Mouse (Mus musculus) stomach, embryonic 14.5 days (tissue): ENCODE data around the gene Fam76b. TPM values are rescaled to one million over a fixed set of nuclear protein-coding genes. Genes with fewer than 3 reads are reported as not detected.

Experiments
- ATAC-seq: fragments of 200-750 bp; cut with Nextera tagmentation; 2 replicates; pipeline ENCODE4 v1.8.0; 2017; ENCODE audit warnings: low read depth, moderate TSS enrichment; ENCODE audit not compliant: insufficient number of reproducible peaks, insufficient read depth, low FRiP score
- H3K27ac ChIP-seq: fragments of 300-500 bp; sonication (generic); 2 replicates; pipeline ENCODE4 v1.5.1; 2014; ENCODE audit warnings: mild to moderate bottlenecking, low read length, moderate library complexity, mixed read lengths
- H3K27me3 ChIP-seq: fragments of 300-500 bp; sonication (generic); 2 replicates; pipeline ENCODE4 v1.6.1; 2014; ENCODE audit warnings: low read length, control low read depth, mixed read lengths; ENCODE audit not compliant: control insufficient read depth, insufficient read depth
- H3K36me3 ChIP-seq: fragments of 300-500 bp; sonication (generic); 2 replicates; pipeline ENCODE4 v1.6.1; 2014; ENCODE audit warnings: mild to moderate bottlenecking, control low read depth, low read length, moderate library complexity, mixed read lengths; ENCODE audit not compliant: control insufficient read depth, insufficient read depth
- H3K4me1 ChIP-seq: fragments of 300-500 bp; sonication (generic); 2 replicates; pipeline ENCODE4 v1.6.1; 2014; ENCODE audit warnings: low read length, control low read depth, mixed read lengths; ENCODE audit not compliant: control insufficient read depth, insufficient read depth
- H3K4me2 ChIP-seq: fragments of 300-500 bp; sonication (generic); replicated peaks from 2 replicates; pipeline ENCODE4 v1.6.1; 2014; ENCODE audit warnings: low read depth, low read length, control low read depth
- H3K4me3 ChIP-seq: fragments of 300-500 bp; sonication (generic); 2 replicates; pipeline ENCODE4 v1.5.1; 2014; ENCODE audit warnings: low read depth, low read length, control low read depth
- H3K9ac ChIP-seq: fragments of 300-500 bp; sonication (generic); replicated peaks from 2 replicates; pipeline ENCODE4 v1.6.1; 2014; ENCODE audit warnings: low read depth, mild to moderate bottlenecking, control low read depth, low read length, moderate library complexity, mixed read lengths
- H3K9me3 ChIP-seq: fragments of 300-500 bp; sonication (generic); 2 replicates; pipeline ENCODE4 v1.6.1; 2016; ENCODE audit warnings: low read depth, low read length, control low read depth; ENCODE audit not compliant: control insufficient read depth
- WGBS: fragments of 180-500 bp; shearing (Covaris S2); extraction: QIAGEN DNeasy Blood & Tissue Kit; methylation state at CpG from one replicate; pipeline ENCODE4 v1.1.7; 2014; 5-methylcytosine and 5-hydroxymethylcytosine counted together
- polyA plus RNA-seq: library from polyadenylated mRNA; unstranded; fragments of >200 nt; fragmentation: Nextera tagmentation; extraction: Ambion mirVana; gene quantifications from 2 replicates; pipeline ENCODE4 v1.2.1, GENCODE M21; 2014

Fam76b gene
- polyA plus RNA-seq, 1 experiment from 2014 or later = 31.2 TPM

- 74% methylated on average over 6 of the region's 6 CpGs for WGBS
- H3K4me1 ChIP-seq = no peaks in the 10 kb centered on the region
- H3K27me3 ChIP-seq = no peaks in the 10 kb centered on the region
- no peak overlapping the region for H3K27ac ChIP-seq
- peaks cover 4% of the 10 kb centered on the region; the same call in 1 of the 2 replicates for H3K9me3 ChIP-seq
- H3K36me3 ChIP-seq = no peaks in the 10 kb centered on the region
- no peak for ATAC-seq
- H3K4me3 ChIP-seq = no peak overlapping the region
- no peak overlapping the region for H3K9ac ChIP-seq
- no peak overlapping the region for H3K4me2 ChIP-seq
Measured at GRCm38 (mm10) chr9:13896055-13896454, 68.5 kb downstream of the Fam76b start.

DNA sequence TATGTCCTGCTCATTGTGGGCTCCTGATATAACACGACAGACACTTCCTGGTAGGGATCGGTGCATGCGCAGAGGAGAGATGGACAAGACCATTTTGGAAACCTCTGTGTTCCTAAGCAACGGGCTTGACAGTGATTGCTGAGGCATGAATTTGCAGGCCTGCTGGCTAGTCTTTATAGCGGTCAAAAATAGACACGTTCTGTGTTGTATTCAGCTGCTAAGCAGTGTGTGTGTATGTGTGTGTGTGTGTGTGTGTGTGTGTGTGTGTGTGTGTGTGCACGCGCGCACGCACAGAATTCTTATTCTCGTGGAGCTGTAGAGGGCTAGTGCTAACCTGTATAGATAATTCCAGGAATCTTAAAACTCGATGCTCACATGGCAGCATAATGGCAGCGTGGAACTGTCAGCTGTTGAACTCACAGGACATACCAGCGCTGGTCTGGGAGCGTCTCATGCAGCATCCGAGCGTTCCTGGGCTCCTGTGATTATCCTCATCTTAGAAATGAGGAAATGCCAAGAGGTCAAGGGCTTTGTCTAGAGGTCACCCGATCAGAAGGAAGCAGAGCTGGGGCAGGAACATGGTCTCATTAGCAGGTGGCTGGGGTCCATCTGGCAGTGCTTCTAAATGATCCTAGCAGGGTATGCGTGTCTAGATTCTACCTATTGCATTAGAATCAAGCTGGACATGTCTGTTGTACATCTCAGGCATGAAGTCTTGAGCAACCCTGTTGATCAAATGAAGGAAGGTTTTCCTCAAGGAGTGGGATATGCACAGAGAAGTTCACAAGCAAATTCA lies 71.2 kb downstream of the Fam76b start:
- ATAC-seq = 0 out of 2 replicates have a peak, but pooled peaks have one; percentile 28
- no peak overlapping the region for H3K9ac ChIP-seq
- no peaks in the 10 kb centered on the region for H3K36me3 ChIP-seq
- H3K9me3 ChIP-seq = no peaks in the 10 kb centered on the region
- no peaks in the 10 kb centered on the region for H3K4me1 ChIP-seq
- H3K27ac ChIP-seq = no peak overlapping the region
- no peak overlapping the region for H3K4me2 ChIP-seq
- 63% methylated on average over 19 of the region's 19 CpGs for WGBS
- H3K27me3 ChIP-seq = no peaks in the 10 kb centered on the region
- H3K4me3 ChIP-seq = no peak overlapping the region

DNA sequence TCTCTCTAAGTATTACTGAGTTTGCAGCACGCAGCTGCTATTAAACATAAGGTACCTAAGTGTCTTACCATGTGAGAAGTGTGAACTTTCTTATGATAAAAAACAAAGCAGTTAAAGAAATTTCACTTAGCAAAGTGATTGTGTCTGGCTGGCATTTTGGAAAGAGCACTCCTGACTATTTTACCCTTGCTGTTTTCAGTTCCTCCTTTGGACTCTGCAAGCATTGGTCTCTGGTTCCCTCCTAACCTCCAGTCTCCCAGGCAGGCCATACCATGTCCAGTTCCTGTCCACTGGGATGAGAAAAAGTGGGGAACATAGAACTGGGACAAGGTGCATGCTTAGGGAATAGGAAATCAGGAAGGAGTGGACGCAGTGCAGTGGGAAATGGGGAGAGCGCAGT lies 74.5 kb downstream of the Fam76b start:
- Histone ChIP-seq H3K4me1 (no peaks in the 10 kb centered on the region), H3K4me2 (no peak overlapping the region), H3K9me3 (no peaks in the 10 kb centered on the region), H3K27me3 (no peaks in the 10 kb centered on the region), H3K36me3 (no peaks in the 10 kb centered on the region), H3K9ac (no peak overlapping the region), H3K27ac (no peak overlapping the region), H3K4me3 (no peak overlapping the region)
- no peak for ATAC-seq
- WGBS = 91% methylated on average over 3 of the region's 3 CpGs

DNA sequence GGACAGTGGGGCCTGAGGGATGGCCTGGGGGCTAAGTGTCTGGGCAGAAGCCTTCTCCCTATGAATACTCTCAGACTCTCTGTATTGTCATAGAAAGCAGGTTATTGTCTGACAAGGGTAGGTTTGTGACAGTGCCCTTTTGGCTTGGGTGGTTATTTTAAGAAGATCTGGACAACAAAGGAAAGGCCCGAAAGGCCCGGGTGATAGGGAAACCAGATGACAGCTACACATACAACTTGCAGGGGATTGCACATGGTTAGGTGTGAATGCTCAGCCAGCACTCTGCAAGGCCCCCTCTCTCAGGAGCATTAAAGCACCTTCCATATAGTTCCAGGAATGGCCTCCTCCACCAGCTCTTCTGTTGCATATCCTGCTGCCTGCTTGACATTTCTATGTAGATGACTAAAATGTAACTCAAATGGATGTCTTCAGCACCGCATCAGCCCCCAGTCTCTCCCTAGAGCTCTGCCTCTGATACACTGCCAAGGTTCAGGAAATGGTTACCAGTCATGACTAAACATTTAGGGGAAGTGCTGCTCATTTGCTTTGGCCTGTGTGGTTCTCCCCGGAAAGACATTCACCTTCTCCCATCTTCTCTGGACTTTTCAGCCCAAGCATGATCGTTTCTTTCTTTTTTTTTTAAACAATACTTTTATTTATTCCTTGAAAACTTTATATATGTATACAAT lies 76.7 kb downstream of the Fam76b start:
- H3K4me2 ChIP-seq = no peak overlapping the region
- 80% methylated on average over 5 of the region's 5 CpGs for WGBS

More for the DNA sequence above, 76.7 kb downstream of the Fam76b start:
- no peaks in the 10 kb centered on the region for H3K9me3 ChIP-seq
- H3K27ac ChIP-seq = no peak overlapping the region
- H3K9ac ChIP-seq = no peak overlapping the region
- no peaks in the 10 kb centered on the region for H3K36me3 ChIP-seq
- no peaks in the 10 kb centered on the region for H3K4me1 ChIP-seq
- no peak for ATAC-seq
- no peaks in the 10 kb centered on the region for H3K27me3 ChIP-seq
- H3K4me3 ChIP-seq = no peak overlapping the region

Other genes with a start within 250 kb of the Fam76b start
- gene Mtmr2, start 79.3 kb upstream of the Fam76b start, polyA plus RNA-seq = 82.0 and 87.2 TPM in 2 replicates
- gene Cep57, start 609 bp upstream of the Fam76b start, polyA plus RNA-seq = 63.5 and 64.7 TPM in 2 replicates